Mouse (Mus musculus) MEL (cell line): Measurements from ENCODE around the gene Dnaja2. TPM values are rescaled to one million over a fixed set of nuclear protein-coding genes. Genes with fewer than 3 reads are reported as not detected.
A peak's percentile ranks its signal among the peaks of the same experiment; 100 is the strongest.

Experiments used
- DNase-seq: peaks from one replicate; pipeline ENCODE4 v3.0.0; 2011; ENCODE audit warnings: low read depth, low spot score
- H3K27ac ChIP-seq: 2 replicates; pipeline ENCODE4 v1.5.1; 2012; ENCODE audit warnings: low read depth, mild to moderate bottlenecking, control low read depth, low read length, moderate library complexity; ENCODE audit not compliant: control insufficient read depth
- H3K27me3 ChIP-seq, 2 experiments: fragments of 150-350 bp in 1 of 2; sonication (generic) in 1 of 2; 2 replicates each; pipeline ENCODE4 v1.6.1; 2012; ENCODE audit warnings: low read length in 2 of 2, mild to moderate bottlenecking in 2 of 2, improper control_type of control experiment in 1 of 2, moderate library complexity in 1 of 2; ENCODE audit not compliant: insufficient read depth in 2 of 2, control insufficient read depth in 1 of 2
- H3K36me3 ChIP-seq, 2 experiments: 2 replicates each; pipeline ENCODE4 v1.6.1; 2012 to 2014; ENCODE audit warnings: low read length in 2 of 2, improper control_type of control experiment in 1 of 2, inconsistent platforms in 1 of 2, mild to moderate bottlenecking in 1 of 2; ENCODE audit not compliant: insufficient read depth in 2 of 2, control insufficient read depth in 1 of 2
- H3K4me1 ChIP-seq, 2 experiments: fragments of 150-350 bp in 1 of 2; sonication (generic) in 1 of 2; 2 replicates each; pipeline ENCODE4 v1.6.1; 2012; ENCODE audit warnings: low read length in 2 of 2, improper control_type of control experiment in 1 of 2, mild to moderate bottlenecking in 1 of 2; ENCODE audit not compliant: insufficient read depth in 2 of 2, control insufficient read depth in 1 of 2
- H3K4me3 ChIP-seq, 2 experiments: fragments of 150-350 bp in 1 of 2; sonication (generic) in 1 of 2; 2 replicates each; pipeline ENCODE4 v1.5.1; 2012; ENCODE audit warnings: low read depth in 2 of 2, low read length in 2 of 2, mild to moderate bottlenecking in 2 of 2, moderate library complexity in 2 of 2, control low read depth in 1 of 2, improper control_type of control experiment in 1 of 2; ENCODE audit not compliant: control insufficient read depth in 1 of 2, insufficient read depth in 1 of 2
- H3K79me2 ChIP-seq: 2 replicates; pipeline ENCODE4 v1.6.1; 2012; ENCODE audit warnings: mild to moderate bottlenecking, low read length, moderate library complexity; ENCODE audit not compliant: control insufficient read depth, poor library complexity, insufficient read depth
- H3K9ac ChIP-seq: 2 replicates; pipeline ENCODE4 v1.6.1; 2012; ENCODE audit warnings: low read depth, mild to moderate bottlenecking, control low read depth, low read length, moderate library complexity; ENCODE audit not compliant: control insufficient read depth, poor library complexity, severe bottlenecking
- H3K9me3 ChIP-seq: fragments of 150-350 bp; sonication (generic); replicated peaks from 2 replicates; pipeline ENCODE4 v1.6.1; 2012; ENCODE audit warnings: mild to moderate bottlenecking, low read length, improper control_type of control experiment, moderate library complexity; ENCODE audit not compliant: insufficient read depth
- BHLHE40 ChIP-seq: IDR thresholded peaks from 2 replicates; pipeline ENCODE4 v1.6.1; 2012; ENCODE audit warnings: low read depth, mild to moderate bottlenecking, inconsistent platforms, low read length, improper control_type of control experiment, borderline replicate concordance
- CHD1 ChIP-seq: IDR thresholded peaks from 2 replicates; pipeline ENCODE4 v1.6.1; 2012; ENCODE audit warnings: low read depth, mild to moderate bottlenecking, inconsistent platforms, low read length, improper control_type of control experiment
- CHD2 ChIP-seq: IDR thresholded peaks from 2 replicates; pipeline ENCODE4 v1.6.1; 2011; ENCODE audit warnings: low read length, improper control_type of control experiment
- CTCF ChIP-seq, 3 experiments: IDR thresholded peaks in 2 of 3; conservative IDR thresholded peaks in 1 of 3; 2 replicates each; pipeline ENCODE4 v1.5.1; 2011 to 2012; ENCODE audit warnings: low read length in 3 of 3, low read depth in 2 of 3, mild to moderate bottlenecking in 2 of 3, improper control_type of control experiment in 1 of 3, inconsistent platforms in 1 of 3, mixed read lengths in 1 of 3, moderate library complexity in 1 of 3; ENCODE audit not compliant: control insufficient read depth in 1 of 3, insufficient read depth in 1 of 3, poor library complexity in 1 of 3, severe bottlenecking in 1 of 3
- EP300 ChIP-seq, 2 experiments: IDR thresholded peaks; 2 replicates each; pipeline ENCODE4 v1.6.1; 2011; ENCODE audit warnings: improper control_type of control experiment in 2 of 2, low read length in 2 of 2, low read depth in 1 of 2, mild to moderate bottlenecking in 1 of 2
- ETS1 ChIP-seq: IDR thresholded peaks from 2 replicates; pipeline ENCODE4 v1.6.1; 2012; ENCODE audit warnings: low read depth, mild to moderate bottlenecking, inconsistent platforms, low read length, improper control_type of control experiment, moderate library complexity
- GABPA ChIP-seq: IDR thresholded peaks from 2 replicates; pipeline ENCODE4 v1.6.1; 2012; ENCODE audit warnings: low read depth, mild to moderate bottlenecking, inconsistent platforms, low read length, improper control_type of control experiment, moderate library complexity
- GATA1 ChIP-seq: IDR thresholded peaks from 2 replicates; pipeline ENCODE4 v1.6.1; 2011; ENCODE audit warnings: low read depth, low read length, improper control_type of control experiment
- HCFC1 ChIP-seq: IDR thresholded peaks from 2 replicates; pipeline ENCODE4 v1.6.1; 2012; ENCODE audit warnings: low read depth, mild to moderate bottlenecking, inconsistent platforms, low read length, improper control_type of control experiment, moderate library complexity
- KAT2A ChIP-seq: conservative IDR thresholded peaks from 2 replicates; pipeline ENCODE4 v1.6.1; 2012; ENCODE audit warnings: low read depth, low read length, improper control_type of control experiment, inconsistent platforms
- MAFK ChIP-seq: IDR thresholded peaks from 2 replicates; pipeline ENCODE4 v1.6.1; 2011; ENCODE audit warnings: low read depth, mild to moderate bottlenecking, low read length, improper control_type of control experiment, borderline replicate concordance
- MAX ChIP-seq: IDR thresholded peaks from 2 replicates; pipeline ENCODE4 v1.6.1; 2011; ENCODE audit warnings: low read length, improper control_type of control experiment
- MAZ ChIP-seq: IDR thresholded peaks from 2 replicates; pipeline ENCODE4 v1.6.1; 2012; ENCODE audit warnings: low read depth, mild to moderate bottlenecking, inconsistent platforms, low read length, improper control_type of control experiment
- MEF2A ChIP-seq: IDR thresholded peaks from 2 replicates; pipeline ENCODE4 v1.6.1; 2014; ENCODE audit warnings: low read depth, mild to moderate bottlenecking, inconsistent platforms, low read length, improper control_type of control experiment; ENCODE audit not compliant: poor library complexity, insufficient replicate concordance, severe bottlenecking; ENCODE audit errors: extremely low read depth
- MXI1 ChIP-seq: IDR thresholded peaks from 2 replicates; pipeline ENCODE4 v1.6.1; 2011; ENCODE audit warnings: mild to moderate bottlenecking, low read depth, low read length, improper control_type of control experiment
- MYB ChIP-seq: IDR thresholded peaks from 2 replicates; pipeline ENCODE4 v1.6.1; 2011; ENCODE audit warnings: mild to moderate bottlenecking, low read depth, low read length, improper control_type of control experiment
- MYC ChIP-seq: IDR thresholded peaks from 2 replicates; pipeline ENCODE4 v1.6.1; 2011; ENCODE audit warnings: low read depth, mild to moderate bottlenecking, low read length, improper control_type of control experiment, moderate library complexity
- NRF1 ChIP-seq: IDR thresholded peaks from 2 replicates; pipeline ENCODE4 v1.6.1; 2014; ENCODE audit warnings: low read depth, mild to moderate bottlenecking, inconsistent platforms, low read length, improper control_type of control experiment, moderate library complexity; ENCODE audit not compliant: poor library complexity, insufficient read depth, severe bottlenecking
- POLR2A ChIP-seq, 2 experiments: IDR thresholded peaks; 2 replicates each; pipeline ENCODE4 v1.6.1; 2011 to 2012; ENCODE audit warnings: low read length in 2 of 2, mild to moderate bottlenecking in 2 of 2, control low read depth in 1 of 2, improper control_type of control experiment in 1 of 2, low read depth in 1 of 2, moderate library complexity in 1 of 2; ENCODE audit not compliant: control insufficient read depth in 1 of 2, insufficient read depth in 1 of 2, poor library complexity in 1 of 2
- POLR2AphosphoS2 ChIP-seq: IDR thresholded peaks from 2 replicates; pipeline ENCODE4 v1.6.1; 2011; ENCODE audit warnings: low read length, improper control_type of control experiment
- RAD21 ChIP-seq: IDR thresholded peaks from 2 replicates; pipeline ENCODE4 v1.6.1; 2011; ENCODE audit warnings: mild to moderate bottlenecking, low read depth, low read length, improper control_type of control experiment
- TAL1 ChIP-seq: IDR thresholded peaks from 2 replicates; pipeline ENCODE4 v1.6.1; 2012; ENCODE audit warnings: mild to moderate bottlenecking, inconsistent platforms, low read length, moderate library complexity, mixed read lengths
- TBP ChIP-seq: IDR thresholded peaks from 2 replicates; pipeline ENCODE4 v1.8.0; 2011; ENCODE audit warnings: low read depth, low read length, improper control_type of control experiment
- TCF12 ChIP-seq: IDR thresholded peaks from 2 replicates; pipeline ENCODE4 v1.6.1; 2014; ENCODE audit warnings: low read depth, mild to moderate bottlenecking, inconsistent platforms, low read length, improper control_type of control experiment, moderate library complexity
- UBTF ChIP-seq: IDR thresholded peaks from 2 replicates; pipeline ENCODE4 v1.6.1; 2012; ENCODE audit warnings: low read depth, mild to moderate bottlenecking, inconsistent platforms, low read length, improper control_type of control experiment, moderate library complexity, borderline replicate concordance; ENCODE audit not compliant: insufficient read depth
- USF1 ChIP-seq: IDR thresholded peaks from 2 replicates; pipeline ENCODE4 v1.6.1; 2014; ENCODE audit warnings: low read depth, mild to moderate bottlenecking, inconsistent platforms, low read length, improper control_type of control experiment, moderate library complexity
- USF2 ChIP-seq, 2 experiments: IDR thresholded peaks; 2 replicates each; pipeline ENCODE4 v1.6.1; 2011 to 2012; ENCODE audit warnings: improper control_type of control experiment in 2 of 2, low read length in 2 of 2, borderline replicate concordance in 1 of 2, inconsistent platforms in 1 of 2, low read depth in 1 of 2, mild to moderate bottlenecking in 1 of 2; ENCODE audit not compliant: insufficient read depth in 1 of 2
- ZKSCAN1 ChIP-seq: IDR thresholded peaks from 2 replicates; pipeline ENCODE4 v1.6.1; 2012; ENCODE audit warnings: low read depth, mild to moderate bottlenecking, inconsistent platforms, low read length, improper control_type of control experiment, moderate library complexity
- ZMIZ1 ChIP-seq: IDR thresholded peaks from 2 replicates; pipeline ENCODE4 v1.6.1; 2012; ENCODE audit warnings: low read depth, mild to moderate bottlenecking, inconsistent platforms, low read length, improper control_type of control experiment, moderate library complexity
- ZNF384 ChIP-seq: IDR thresholded peaks from 2 replicates; pipeline ENCODE4 v1.6.1; 2012; ENCODE audit warnings: low read depth, mild to moderate bottlenecking, inconsistent platforms, low read length, improper control_type of control experiment
- polyA plus RNA-seq, 2 experiments: library from polyadenylated mRNA; stranded (reverse) in 1 of 2; unstranded in 1 of 2; fragments of >175 nt in 1 of 2; fragments of >200 nt in 1 of 2; gene quantifications; 2 replicates each; pipeline versions ENCODE4 v1.2.1 to v1.2.4; 2012; ENCODE audit warnings: low replicate concordance in 2 of 2, low read depth in 1 of 2; ENCODE audit not compliant: insufficient read length in 2 of 2, insufficient read depth in 1 of 2, missing spikeins in 1 of 2
- total RNA-seq: library from RNA; depleted of rRNA; stranded (reverse); fragments of 300-350 nt; gene quantifications from 2 replicates; pipeline ENCODE4 v1.2.3, GENCODE M21; 2012

Dnaja2 gene
- total and polyA plus RNA-seq, 3 experiments: 189 to 307 TPM; not detected in 1

GRCm38 (mm10) chr8:85573972-85574496, 18.9 kb upstream of the Dnaja2 start:
- H3K27me3 ChIP-seq: no peaks in the 10 kb centered on the region
- no peak for TF ChIP-seq CHD2
- TF ChIP-seq, all 39 proteins: peak for 0
- Histone ChIP-seq H3K4me3 (no peak overlapping the region), H3K9me3 (no peaks in the 10 kb centered on the region), H3K4me1 (peaks cover 22 to 23% of the 10 kb centered on the region in 2 experiments), H3K36me3 (peaks cover 0 to 23% of the 10 kb centered on the region in 2 experiments; a peak in 2 of 4 replicates), H3K27ac (no peak overlapping the region), H3K79me2 (no peaks in the 10 kb centered on the region), H3K9ac (no peak overlapping the region)
- DNase-seq: no peak

DNA sequence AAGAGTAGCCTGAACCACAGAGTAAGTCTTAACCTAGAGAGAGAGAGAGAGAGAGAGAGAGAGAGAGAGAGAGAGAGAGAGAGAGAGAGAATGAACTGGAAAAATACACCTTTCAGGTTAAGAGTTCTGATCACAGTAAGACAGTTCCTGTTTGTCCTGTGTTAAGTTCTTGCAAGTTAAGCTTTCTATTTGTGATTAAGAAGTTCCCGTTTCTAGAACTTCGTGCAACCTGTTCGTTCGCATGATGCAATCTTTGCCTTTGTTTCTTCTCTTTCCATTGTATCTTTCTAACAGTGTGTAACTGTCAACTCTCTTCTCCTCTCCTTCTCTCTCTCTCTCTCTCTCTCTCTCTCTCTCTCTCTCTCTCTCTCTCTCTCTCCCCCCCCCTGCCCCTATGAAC, 15.3 kb upstream of the Dnaja2 start:
- Histone ChIP-seq H3K4me3 (peak overlapping the region; percentile 32), H3K27me3 (no peaks in the 10 kb centered on the region), H3K4me1 (peaks cover 36 to 46% of the 10 kb centered on the region in 2 experiments), H3K9ac (peak overlapping the region; percentile 81), H3K9me3 (no peaks in the 10 kb centered on the region), H3K79me2 (no peaks in the 10 kb centered on the region), H3K36me3 (peaks cover 0 to 41% of the 10 kb centered on the region in 2 experiments; a peak in 2 of 4 replicates), H3K27ac (peak overlapping the region; percentile 100)
- peak; percentile 91 for DNase-seq
- TF ChIP-seq TAL1: no peak
- TF ChIP-seq ZNF384: no peak
- peak; percentile 43; the same call in 1 of the 2 replicates for TF ChIP-seq MXI1
- TF ChIP-seq KAT2A: peak; percentile 61
- TF ChIP-seq ZKSCAN1: no peak
- no peak; the same call in 1 of the 2 replicates for TF ChIP-seq POLR2AphosphoS2
- TF ChIP-seq HCFC1: peak; percentile 56
- TF ChIP-seq MYB: peak; percentile 77
- TF ChIP-seq MAX: peak; percentile 57; the same call in 1 of the 2 replicates
- TF ChIP-seq USF1: no peak
- no peak for TF ChIP-seq CHD1
- TF ChIP-seq TCF12: peak; percentile 60; the same call in 1 of the 2 replicates
- TF ChIP-seq MAZ: peak; percentile 81
- no peak for TF ChIP-seq MEF2A
- TF ChIP-seq USF2 (IDR thresholded peaks at IDR 0.05; ENCODE audit: borderline replicate concordance in 1 of 2, insufficient read depth in 1 of 2, low read depth in 1 of 2, low read length in 2 of 2): no peak
- TF ChIP-seq GATA1: no peak
- no peak for TF ChIP-seq RAD21
- peak; percentile 66; the same call in 1 of the 2 replicates for TF ChIP-seq TBP
- TF ChIP-seq UBTF: no peak
- peak; percentile 80 for TF ChIP-seq ETS1
- no peak for TF ChIP-seq GABPA
- no peak for TF ChIP-seq BHLHE40
- 0 out of 2 replicates have a peak, but pooled peaks have one; percentile 54 for TF ChIP-seq ZMIZ1
- no peak for TF ChIP-seq CTCF (IDR thresholded peaks at IDR 0.05 in 2 of 3, conservative IDR thresholded peaks at IDR 0.05 in 1 of 3; ENCODE audit: control insufficient read depth in 1 of 3, insufficient read depth in 1 of 3, low read depth in 2 of 3, low read length in 3 of 3, poor library complexity in 1 of 3, severe bottlenecking in 1 of 3)
- no peak for TF ChIP-seq NRF1
- peak; percentile 77 to 82 for TF ChIP-seq EP300 (IDR thresholded peaks at IDR 0.05; ENCODE audit: low read depth in 1 of 2, low read length in 2 of 2)
- peak; percentile 93; the same call in 1 of the 2 replicates for TF ChIP-seq MYC
- no peak for TF ChIP-seq MAFK
- TF ChIP-seq POLR2A (IDR thresholded peaks at IDR 0.05; ENCODE audit: control insufficient read depth in 1 of 2, insufficient read depth in 1 of 2, low read depth in 1 of 2, low read length in 2 of 2, poor library complexity in 1 of 2): peak in 1 of 2 experiments; percentile 45; a peak in 1 of 4 replicates
- no peak; the same call in 1 of the 2 replicates for TF ChIP-seq CHD2
